Mouse (Mus musculus) spleen, adult 2 months (tissue): ENCODE data around the gene Pecam1.

ENCODE experiments used
- CTCF ChIP-seq: fragments of 200-500 bp; IDR thresholded peaks from 2 replicates; pipeline ENCODE4 v1.5.1; 2011; ENCODE audit warnings: mild to moderate bottlenecking, inconsistent platforms; ENCODE audit not compliant: insufficient read depth, insufficient read length, insufficient replicate concordance; ENCODE audit errors: extremely low read depth
- POLR2A ChIP-seq: fragments of 200-500 bp; IDR thresholded peaks from 2 replicates; pipeline ENCODE4 v1.6.1; 2011; ENCODE audit warnings: low read depth, low read length, inconsistent platforms

DNA sequence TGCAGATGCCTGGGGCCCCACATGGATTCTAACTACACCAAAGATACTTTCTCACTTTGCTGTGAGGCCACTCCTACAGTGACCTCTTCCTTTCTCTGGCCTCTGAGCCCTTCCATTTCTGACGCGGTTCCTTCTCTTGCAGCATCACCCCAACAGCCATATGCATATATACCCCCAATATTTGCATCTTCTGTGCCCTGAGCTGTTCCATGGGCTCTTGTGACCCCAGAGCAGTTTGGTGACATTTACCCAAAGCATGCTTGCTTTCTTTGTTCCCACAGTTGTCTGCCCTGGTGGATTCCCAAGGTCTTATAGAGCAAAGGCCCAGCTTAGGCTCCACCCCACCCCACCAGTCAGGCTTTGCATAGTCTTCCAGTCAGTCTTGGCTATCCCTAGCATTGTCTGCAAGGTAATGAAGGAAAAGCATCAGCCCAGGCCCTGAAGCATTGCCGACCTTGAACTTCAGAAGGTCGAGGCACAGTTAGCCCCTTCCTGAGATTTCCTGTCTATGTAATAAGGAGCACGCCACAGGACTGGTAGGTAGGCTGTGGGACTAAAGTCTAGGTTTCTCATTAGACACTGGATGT lies 77.4 kb downstream of the Pecam1 start:
- TF ChIP-seq POLR2A, result no peak
- TF ChIP-seq CTCF, result no peak
